Mouse (Mus musculus): ENCODE measurements around the gene Prss54.
"Not testable (repeated sequence)": the region's sequence is repeated elsewhere in the genome, so short reads cannot be mapped to it uniquely, and the experiment has no call there.

Gene Prss54

DNA sequence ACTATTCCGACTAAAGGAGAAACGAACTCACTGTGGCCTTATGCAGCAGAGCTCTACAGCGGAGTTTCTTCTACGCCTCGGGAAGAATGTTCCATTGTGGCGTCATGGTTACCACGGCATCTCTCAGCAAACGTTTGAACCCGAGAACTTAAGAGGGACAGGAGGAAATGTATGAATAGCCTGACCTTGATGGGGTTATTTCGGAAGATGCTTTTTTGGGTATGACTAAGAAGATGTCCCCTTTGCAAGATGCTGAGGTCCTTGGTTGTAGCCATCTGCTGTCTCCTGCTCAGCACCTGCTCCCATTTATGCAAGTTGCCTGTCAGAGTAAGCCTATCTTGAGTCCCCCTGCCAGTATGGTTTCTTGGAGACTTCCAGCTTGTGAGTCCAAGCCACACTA lies at the start of gene Prss54:
Gene Prss54, minus strand, starts transcription at position 101 of the 400 bp plus-strand sequence.
- no peak for DNase-seq

DNA sequence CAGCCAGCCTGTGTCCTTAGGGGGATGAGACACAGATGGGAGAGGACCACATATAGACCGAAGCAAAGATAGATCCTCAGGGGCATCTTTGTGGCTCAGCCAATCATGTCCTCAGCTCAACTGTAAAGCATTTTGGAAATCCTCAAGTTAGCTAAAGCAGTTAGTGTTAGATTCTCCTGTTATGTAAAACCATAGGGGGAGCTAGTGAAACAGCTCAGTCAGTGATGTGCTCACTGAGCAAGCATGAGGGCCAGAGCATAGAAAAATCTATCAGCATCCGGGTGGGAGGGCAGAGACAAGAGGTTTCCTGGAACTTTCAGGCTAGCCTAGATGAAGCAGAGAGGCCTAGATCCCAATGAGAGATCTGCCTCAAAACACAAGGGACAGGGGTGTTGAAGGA lies 48.7 kb upstream of the Prss54 start:
- no peak for DNase-seq

GRCm38 (mm10) chr8:95620046-95620445 lies 43.9 kb upstream of the Prss54 start:
- DNase-seq = no peak

DNA sequence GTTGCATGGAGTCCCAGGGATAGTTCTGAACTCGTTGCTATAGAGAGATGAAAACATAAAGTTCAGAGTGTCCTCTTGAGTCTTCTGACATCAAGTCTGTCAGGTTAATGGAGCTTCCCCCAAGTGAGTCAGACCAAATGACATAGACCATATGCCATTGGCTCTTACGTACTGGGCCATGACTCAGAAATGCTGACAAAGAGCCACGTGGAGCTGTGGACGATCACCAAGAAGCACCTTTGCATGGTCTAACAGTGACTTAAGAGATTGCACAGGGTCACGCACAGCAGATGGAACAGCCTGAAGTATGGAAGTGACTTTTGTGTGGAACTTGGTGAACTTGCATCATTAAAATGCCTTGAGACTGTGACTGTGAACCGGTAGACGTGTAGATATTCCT lies 40.2 kb upstream of the Prss54 start:
- DNase-seq = no peak

GRCm38 (mm10) chr8:95611769-95612168 lies 35.6 kb upstream of the Prss54 start:
- DNase-seq = no peak

DNA sequence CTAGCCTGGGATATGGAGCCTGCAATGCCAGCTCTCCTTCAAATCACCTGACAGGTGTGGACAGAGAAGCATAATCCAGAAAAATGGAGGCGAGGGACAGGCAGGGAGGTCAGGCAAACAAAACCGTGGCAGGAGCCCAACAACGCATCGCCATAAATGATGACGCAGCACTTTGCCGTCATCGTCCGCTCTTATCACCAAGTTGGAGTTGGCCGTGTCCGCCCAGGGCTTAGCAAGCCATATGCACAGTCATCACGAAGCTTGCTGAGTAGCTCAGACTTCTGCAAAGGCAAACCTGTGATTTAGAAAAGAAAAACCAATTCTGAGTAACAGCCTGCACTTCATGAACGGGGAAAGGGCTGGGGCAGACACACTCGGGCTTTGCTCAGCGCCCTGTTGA lies 34.6 kb upstream of the Prss54 start:
- no peak for DNase-seq

- no peak for DNase-seq
These were observed 33.3 kb upstream of the Prss54 start for GRCm38 (mm10) chr8:95609406-95609805.

DNA sequence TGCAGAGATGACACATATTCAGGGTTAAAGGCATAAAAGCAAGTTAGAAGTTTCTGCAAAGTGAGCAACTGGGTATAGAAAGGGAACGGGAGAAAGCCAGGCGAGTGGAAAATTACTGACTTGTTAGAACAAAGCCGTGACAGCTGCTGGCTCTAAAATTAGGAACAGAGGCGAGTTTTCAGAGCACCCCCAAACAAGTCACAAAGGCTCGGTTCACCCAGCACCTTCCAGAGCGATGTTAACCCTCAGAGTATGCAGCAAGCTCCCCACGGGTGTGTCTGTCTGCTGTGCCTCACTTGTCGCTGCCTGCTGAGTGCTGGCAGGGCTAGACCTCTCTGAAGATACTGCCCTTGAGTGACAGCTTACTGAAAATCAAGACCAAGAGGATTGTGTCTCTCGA lies 31.1 kb upstream of the Prss54 start:
- no peak for DNase-seq

- DNase-seq = not testable (repeated sequence)
These were observed 30.4 kb upstream of the Prss54 start for GRCm38 (mm10) chr8:95606509-95606908.

- no peak for DNase-seq
These were observed 26.0 kb upstream of the Prss54 start for GRCm38 (mm10) chr8:95602168-95602567.

DNA sequence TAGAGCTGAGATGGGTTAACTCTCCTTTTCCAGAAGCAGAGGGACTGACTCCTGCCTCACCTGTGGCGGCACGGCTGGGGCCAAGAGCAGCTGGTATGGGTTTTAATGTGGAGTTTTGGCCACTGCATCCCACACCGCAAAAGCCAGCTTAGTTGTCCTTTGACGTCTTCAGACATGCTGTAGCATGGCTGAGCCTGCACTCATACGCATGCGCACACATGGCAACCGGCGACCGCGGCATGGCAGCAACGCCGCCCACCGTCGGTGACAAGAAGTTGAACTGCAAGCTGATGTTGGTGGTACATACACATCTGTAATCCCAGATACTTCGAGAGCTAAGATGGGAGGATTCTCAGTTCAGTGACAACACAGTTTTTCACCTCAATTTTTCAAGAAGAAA lies 25.2 kb upstream of the Prss54 start:
- peak; percentile 68 for DNase-seq

DNA sequence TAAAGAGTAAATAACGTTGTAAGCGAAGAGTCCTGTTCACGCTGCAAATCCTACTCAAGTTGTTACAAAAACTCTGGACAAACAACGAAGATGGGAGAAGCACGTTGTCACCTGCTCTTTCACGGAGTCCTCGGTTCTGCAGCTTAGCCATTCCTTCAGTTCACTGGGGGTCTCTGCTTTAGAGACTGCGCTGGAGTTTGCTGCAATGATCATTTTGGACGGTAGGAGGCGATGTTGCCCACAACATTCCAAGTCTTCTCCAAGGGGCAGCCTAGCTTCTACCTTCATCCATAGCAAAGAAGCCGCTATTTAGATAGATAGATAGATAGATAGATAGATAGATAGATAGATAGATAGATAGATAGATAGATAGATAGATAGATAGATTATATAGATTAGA lies 23.7 kb upstream of the Prss54 start:
- peak; percentile 78 for DNase-seq

- DNase-seq = peak; percentile 96
These were observed 20.7 kb upstream of the Prss54 start for GRCm38 (mm10) chr8:95596841-95597241.

GRCm38 (mm10) chr8:95595131-95595530 lies 19.0 kb upstream of the Prss54 start:
- DNase-seq = peak; percentile 78

- no peak for DNase-seq
These were observed 17.6 kb upstream of the Prss54 start for GRCm38 (mm10) chr8:95593439-95594393.

DNA sequence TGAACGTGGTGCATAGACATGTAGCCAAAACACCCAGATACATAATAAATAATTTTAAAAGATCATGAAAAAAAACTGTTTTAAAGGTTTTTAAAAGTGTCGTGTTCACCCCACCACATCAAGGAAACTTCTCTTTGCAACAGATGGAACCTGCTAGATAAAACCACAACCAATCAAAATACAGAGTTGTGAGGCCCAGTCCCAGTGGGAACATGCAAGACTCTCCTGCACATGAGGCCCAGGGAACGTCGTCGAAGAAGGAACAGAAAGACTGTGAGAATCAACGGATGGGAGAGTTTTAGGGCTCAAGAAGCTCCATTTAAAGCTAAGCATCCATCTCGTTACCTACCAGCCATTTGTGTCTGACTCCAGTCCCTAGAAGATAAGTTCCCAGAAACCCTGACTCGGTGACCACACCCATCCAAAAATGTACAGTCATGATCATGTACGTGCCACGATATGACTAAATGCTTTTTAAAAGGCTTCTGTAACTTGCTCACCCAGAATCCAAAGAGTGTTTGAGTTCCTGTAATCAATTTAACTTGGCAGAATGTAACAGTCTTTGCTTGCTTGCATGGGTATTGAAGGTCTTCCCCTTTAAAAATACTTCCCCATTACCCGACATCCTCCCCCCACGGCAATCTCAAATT lies 16.1 kb upstream of the Prss54 start:
- DNase-seq = no peak

DNA sequence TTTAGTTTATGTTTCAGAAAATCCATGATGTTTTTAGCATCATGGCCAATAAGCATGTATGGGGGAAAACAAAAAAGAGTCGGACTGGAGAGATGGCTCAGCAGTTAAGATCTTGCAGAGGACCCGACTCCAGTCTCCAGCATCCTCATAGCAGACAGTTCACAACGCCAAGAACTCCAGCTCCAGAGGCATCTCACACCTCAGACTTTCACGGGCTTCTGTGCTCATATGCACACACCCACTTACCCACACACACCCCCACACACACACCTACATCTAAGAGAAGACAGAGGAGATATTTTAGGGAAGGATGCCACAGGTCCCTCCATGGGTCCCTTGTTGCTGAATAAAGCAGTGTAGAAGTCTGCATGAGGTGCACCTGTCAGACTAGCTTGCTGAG lies 14.4 kb upstream of the Prss54 start:
- no peak for DNase-seq

DNA sequence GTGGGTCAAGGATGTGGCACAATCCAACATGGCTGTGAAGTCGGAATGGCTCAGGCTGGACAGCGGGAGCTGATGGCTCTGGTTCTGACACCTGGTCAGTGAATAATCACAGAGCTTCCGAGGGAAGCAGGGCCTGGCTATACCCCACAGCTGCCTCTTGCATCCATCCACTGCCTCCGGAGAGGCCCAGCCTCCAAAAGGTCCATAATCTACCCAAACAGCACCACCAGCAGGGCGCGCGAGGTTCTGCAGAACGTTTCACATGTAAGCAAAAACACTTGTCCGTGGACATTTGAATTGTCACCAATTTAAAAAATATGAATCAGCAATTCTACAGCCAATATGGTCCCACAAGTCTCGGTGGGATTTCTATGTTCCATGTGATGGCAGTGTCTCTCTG lies 13.1 kb upstream of the Prss54 start:
- peak; percentile 81 for DNase-seq

DNA sequence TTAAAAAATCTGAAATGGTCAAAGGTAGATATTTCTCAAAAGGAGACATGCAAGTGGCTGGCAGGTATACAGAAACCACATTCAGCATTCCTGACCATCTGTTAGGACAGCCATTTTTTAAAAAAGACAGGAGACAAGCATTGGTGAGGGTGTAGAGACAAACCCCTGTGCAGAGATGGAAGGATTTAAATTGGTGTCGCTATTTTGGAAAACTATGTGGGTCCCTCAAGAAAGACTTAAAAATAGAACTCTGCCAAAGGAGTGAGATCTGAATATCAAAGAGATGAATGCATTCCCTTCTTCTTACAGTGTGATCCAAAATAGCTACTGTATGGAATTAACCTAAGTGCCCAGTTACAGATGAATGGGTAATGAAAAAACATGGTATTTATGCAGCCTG lies 11.2 kb upstream of the Prss54 start:
- no peak for DNase-seq

DNA sequence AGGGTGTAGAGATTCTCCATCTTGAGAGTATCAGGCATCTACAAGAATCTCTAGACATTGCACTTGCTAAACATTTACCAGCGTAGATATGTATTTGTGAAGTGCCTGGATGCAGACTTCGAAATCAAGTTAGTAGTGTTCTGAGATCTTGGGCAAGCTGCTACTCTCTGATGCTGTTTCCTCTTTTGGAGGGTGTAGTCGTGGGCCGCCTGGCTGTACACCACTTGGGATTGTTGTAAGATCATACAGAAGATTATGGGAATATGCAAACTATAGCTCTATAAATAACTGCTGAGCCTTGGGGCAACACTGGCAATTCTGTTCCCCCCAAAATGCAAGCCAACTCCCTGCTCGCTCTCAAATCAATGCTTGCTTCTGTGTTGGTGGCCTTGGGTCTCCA lies 3.0 kb downstream of the Prss54 start:
- peak; percentile 80 for DNase-seq

DNA sequence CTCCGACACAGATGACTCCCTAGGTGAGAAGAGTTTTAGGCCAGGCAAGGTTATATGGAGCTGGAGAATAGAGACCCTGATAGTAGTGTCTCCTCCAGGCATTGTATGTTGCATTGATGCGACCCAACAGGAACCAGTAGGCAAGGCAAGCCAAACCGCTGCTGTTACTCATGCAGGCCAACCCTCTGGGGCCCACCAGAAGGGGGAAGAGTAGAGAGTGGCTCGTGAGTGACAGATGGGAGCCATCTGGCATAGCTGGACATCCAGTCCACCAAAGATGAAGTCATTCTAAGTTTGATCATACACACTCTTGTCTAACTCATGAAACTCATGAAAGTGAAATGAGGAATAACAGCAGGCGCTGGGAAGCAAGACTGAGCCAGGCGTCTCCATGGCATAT lies 9.3 kb downstream of the Prss54 start:
- no peak for DNase-seq

GRCm38 (mm10) chr8:95566217-95566616 lies 9.9 kb downstream of the Prss54 start:
- no peak for DNase-seq

GRCm38 (mm10) chr8:95555963-95556362 lies 20.2 kb downstream of the Prss54 start:
- no peak for DNase-seq

GRCm38 (mm10) chr8:95551577-95551976 lies 24.6 kb downstream of the Prss54 start:
- DNase-seq = no peak

Measured in heart, adult 11 months (tissue).